Mouse (Mus musculus): ENCODE results near the gene Bex2.

DNA sequence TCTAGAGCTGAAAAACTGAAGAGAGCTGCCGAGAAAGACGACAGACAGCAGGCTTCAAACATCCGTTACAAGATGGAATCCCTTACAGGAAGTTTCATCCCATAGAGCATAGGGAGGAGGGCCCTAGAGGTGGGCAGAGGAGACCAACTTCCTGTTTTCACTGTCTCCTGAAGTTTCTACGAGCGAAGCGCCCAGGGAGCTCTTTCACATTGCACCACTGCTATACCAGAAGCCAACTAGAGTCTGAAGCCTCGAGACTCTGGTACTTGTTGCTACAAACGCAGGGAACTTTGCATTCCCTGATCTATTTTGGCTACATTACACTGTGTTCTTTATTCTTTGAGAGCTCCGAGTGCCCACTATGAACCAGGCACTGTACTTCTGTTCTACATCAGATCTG, 17.1 kb upstream of the Bex2 start, which contains the start of gene Nxf3:
- no peak for TF ChIP-seq CTCF (IDR thresholded peaks at IDR 0.05; ENCODE audit: low read depth)
- TF ChIP-seq EP300 (optimal IDR thresholded peaks at IDR 0.05) = no peak
